Comparison of ENCODE assay signal across 9 mouse cellular contexts in genomic region chr5:123202771-123203170, GRCm38 (mm10). TPM values are rescaled to one million over a fixed set of nuclear protein-coding genes. Genes with fewer than 3 reads are reported as not detected.
"Had no signal": no experiment of that assay in that cellular context is flagged by ENCODE, and none has a peak within 500 bp of the region (broad histone marks: within the 10 kb centered on the region; RNA-seq: fewer than 3 reads in every experiment).

No protein-coding gene starts in this region.

RNA-seq across cellular contexts. Expression of gene Hpd, which starts 20.2 kb away (rescaled TPM):
- total RNA-seq: midbrain, postnatal 0 days; monocyte, adult 5-6 weeks; neutrophil, adult 5-6 weeks had no signal
- polyA plus RNA-seq: lung, embryonic 14.5 days; midbrain, embryonic 11.5 days; midbrain, embryonic 13.5 days; midbrain, embryonic 15.5 days; midbrain, postnatal 0 days; neural tube, embryonic 12.5 days; neural tube, embryonic 14.5 days had no signal

RNA-seq across cellular contexts. Expression of gene Wdr66, which starts 49.1 kb away (rescaled TPM):
- total RNA-seq: monocyte, adult 5-6 weeks had no signal
